Mouse (Mus musculus) cortical plate, adult 2 months (tissue): ENCODE measurements around the gene Pros1. TPM values are rescaled to one million over a fixed set of nuclear protein-coding genes. Genes with fewer than 3 reads are reported as not detected.
A peak's percentile ranks its signal among the peaks of the same experiment; 100 is the strongest.

Source experiments
- H3K27ac ChIP-seq: fragments of 200-500 bp; 2 replicates; pipeline ENCODE4 v1.5.1; 2012; ENCODE audit warnings: low read length, control low read depth, inconsistent platforms; ENCODE audit not compliant: insufficient read depth
- H3K4me1 ChIP-seq: fragments of 200-500 bp; 2 replicates; pipeline ENCODE4 v1.6.1; 2011; ENCODE audit warnings: low read length; ENCODE audit not compliant: control insufficient read depth, insufficient read depth
- H3K4me3 ChIP-seq: fragments of 200-500 bp; 2 replicates; pipeline ENCODE4 v1.5.1; 2011; ENCODE audit warnings: mild to moderate bottlenecking, low read length, control low read depth; ENCODE audit not compliant: insufficient read depth
- CTCF ChIP-seq: fragments of 200-500 bp; IDR thresholded peaks from 2 replicates; pipeline ENCODE4 v1.5.1; 2011; ENCODE audit warnings: mild to moderate bottlenecking, control low read depth, low read length; ENCODE audit not compliant: insufficient read depth; ENCODE audit errors: extremely low read depth
- POLR2A ChIP-seq: fragments of 200-500 bp; IDR thresholded peaks from 2 replicates; pipeline ENCODE4 v1.6.1; 2011; ENCODE audit warnings: mild to moderate bottlenecking, low read length, control low read depth; ENCODE audit not compliant: insufficient read depth; ENCODE audit errors: extremely low read depth
- polyA plus RNA-seq: library from polyadenylated mRNA; depleted of rRNA; stranded (reverse); fragments of >200 nt; gene quantifications from 2 replicates; pipeline ENCODE4 v1.2.3, GENCODE M21; 2012; rRNA removed

Pros1 gene
- 9.4 and 9.6 TPM in 2 replicates for polyA plus RNA-seq

- Histone ChIP-seq H3K4me1 (peaks cover 1% of the 10 kb centered on the region; the same call in 1 of the 2 replicates), H3K27ac (peak within 1 kb of the TSS; percentile 2; the same call in 1 of the 2 replicates), H3K4me3 (peak within 1 kb of the TSS; percentile 51)
- TF ChIP-seq POLR2A (no peak), CTCF (no peak)
Observed at GRCm38 (mm10) chr16:62854191-62855068, at the start of gene Pros1. Gene Pros1, plus strand, starts transcription at chr16:62854307.

- TF ChIP-seq POLR2A, result no peak
- TF ChIP-seq CTCF, result no peak
- Histone ChIP-seq H3K4me1 (peaks cover 2% of the 10 kb centered on the region; the same call in 1 of the 2 replicates), H3K27ac (no peak overlapping the region), H3K4me3 (no peak overlapping the region)
Observed at GRCm38 (mm10) chr16:62804621-62805020, 49.5 kb upstream of the Pros1 start.

GRCm38 (mm10) chr16:62807249-62807979 is 46.7 kb upstream of the Pros1 start:
- Histone ChIP-seq H3K27ac (no peak overlapping the region), H3K4me1 (peaks cover 2% of the 10 kb centered on the region; the same call in 1 of the 2 replicates), H3K4me3 (no peak overlapping the region)
- TF ChIP-seq CTCF (no peak), POLR2A (no peak)

GRCm38 (mm10) chr16:62810855-62811254 is 43.3 kb upstream of the Pros1 start:
- no peak overlapping the region for H3K4me3 ChIP-seq
- TF ChIP-seq CTCF, result no peak
- peaks cover 4% of the 10 kb centered on the region; the same call in 1 of the 2 replicates for H3K4me1 ChIP-seq
- H3K27ac ChIP-seq, result no peak overlapping the region

- TF ChIP-seq POLR2A (no peak), CTCF (no peak)
- peaks cover 2% of the 10 kb centered on the region; the same call in 1 of the 2 replicates for H3K4me1 ChIP-seq
- H3K27ac ChIP-seq, result no peak overlapping the region
- no peak overlapping the region for H3K4me3 ChIP-seq
Observed at GRCm38 (mm10) chr16:62813790-62814189, 40.3 kb upstream of the Pros1 start.

GRCm38 (mm10) chr16:62814491-62814890 is 39.6 kb upstream of the Pros1 start, which contains the start of gene Stx19:
Gene Stx19, plus strand, starts transcription at chr16:62814676.
- Histone ChIP-seq H3K4me1 (peaks cover 2% of the 10 kb centered on the region; the same call in 1 of the 2 replicates), H3K27ac (no peak within 1 kb of the TSS), H3K4me3 (no peak within 1 kb of the TSS)
- TF ChIP-seq POLR2A (no peak), CTCF (no peak)

- TF ChIP-seq CTCF (no peak), POLR2A (no peak)
- Histone ChIP-seq H3K4me3 (no peak overlapping the region), H3K4me1 (no peaks in the 10 kb centered on the region), H3K27ac (no peak overlapping the region)
Observed at GRCm38 (mm10) chr16:62822472-62822871, 31.6 kb upstream of the Pros1 start.

- no peak overlapping the region for H3K27ac ChIP-seq
- no peak overlapping the region for H3K4me3 ChIP-seq
- H3K4me1 ChIP-seq, result no peaks in the 10 kb centered on the region
- TF ChIP-seq POLR2A (no peak), CTCF (0 out of 2 replicates have a peak, but pooled peaks have one; percentile 19)
Observed at GRCm38 (mm10) chr16:62826156-62827001, 27.7 kb upstream of the Pros1 start.

- Histone ChIP-seq H3K4me1 (no peaks in the 10 kb centered on the region), H3K27ac (no peak overlapping the region)
- TF ChIP-seq CTCF (no peak), POLR2A (no peak)
Observed at GRCm38 (mm10) chr16:62832027-62832426, 22.1 kb upstream of the Pros1 start.

GRCm38 (mm10) chr16:62832481-62832880 is 21.6 kb upstream of the Pros1 start:
- Histone ChIP-seq H3K4me1 (no peaks in the 10 kb centered on the region), H3K4me3 (no peak overlapping the region), H3K27ac (no peak overlapping the region)
- peak; percentile 67 for TF ChIP-seq CTCF
- TF ChIP-seq POLR2A, result no peak

More at GRCm38 (mm10) chr16:62832027-62832426, 22.1 kb upstream of the Pros1 start:
- no peak overlapping the region for H3K4me3 ChIP-seq
